Mouse (Mus musculus) B cell, adult 2 months (primary cell): ENCODE results near the gene Kansl1l.
"Not testable (repeated sequence)": the region's sequence is repeated elsewhere in the genome, so short reads cannot be mapped to it uniquely, and the experiment has no call there.

Experiments used
- DNase-seq, 2 experiments: peaks; one replicate each; pipeline ENCODE4 v3.0.0; 2022

Kansl1l gene

GRCm38 (mm10) chr1:66816837-66817452 is 417 bp downstream of the Kansl1l start:
- peak; percentile 92 for DNase-seq

DNA sequence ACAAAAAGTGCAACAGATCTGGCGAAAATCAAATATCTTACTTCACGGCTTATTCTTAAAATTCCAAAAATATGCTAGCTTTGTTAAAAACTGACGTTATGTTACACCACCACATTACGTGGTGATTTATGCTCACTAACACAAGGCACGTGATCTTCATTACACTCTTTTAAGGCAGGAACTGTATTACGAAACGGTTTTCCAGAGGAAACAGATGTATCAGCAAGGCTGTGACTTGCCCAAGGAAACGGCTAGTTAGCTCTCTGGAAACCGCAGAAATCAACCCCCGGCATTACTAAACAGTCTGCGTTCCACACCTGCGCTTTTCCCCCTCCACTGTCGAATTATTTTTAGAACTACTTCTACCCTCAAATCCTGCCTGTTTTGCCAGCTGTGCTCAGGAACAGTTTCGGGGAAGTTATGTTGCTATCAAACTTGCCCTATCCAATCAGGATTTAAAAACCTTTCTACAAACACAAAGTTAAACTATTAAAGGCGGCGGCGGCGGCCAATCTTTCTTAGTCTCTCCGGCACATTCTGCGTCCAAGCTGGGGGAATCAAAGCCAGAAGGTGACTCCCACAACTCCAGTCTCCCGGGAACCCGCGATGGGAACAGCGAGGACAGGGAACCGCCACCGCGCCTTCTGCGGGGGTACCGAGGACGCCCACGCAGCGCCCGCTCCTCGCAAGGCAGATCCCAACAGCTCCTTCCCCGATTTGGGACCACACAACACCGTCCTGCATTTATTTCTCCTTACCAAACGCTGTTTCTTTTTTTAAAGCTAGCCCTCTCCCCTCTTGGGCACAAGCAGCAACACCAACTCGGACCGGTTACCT is 1.2 kb downstream of the Kansl1l start:
- peak; percentile 54 for DNase-seq

DNA sequence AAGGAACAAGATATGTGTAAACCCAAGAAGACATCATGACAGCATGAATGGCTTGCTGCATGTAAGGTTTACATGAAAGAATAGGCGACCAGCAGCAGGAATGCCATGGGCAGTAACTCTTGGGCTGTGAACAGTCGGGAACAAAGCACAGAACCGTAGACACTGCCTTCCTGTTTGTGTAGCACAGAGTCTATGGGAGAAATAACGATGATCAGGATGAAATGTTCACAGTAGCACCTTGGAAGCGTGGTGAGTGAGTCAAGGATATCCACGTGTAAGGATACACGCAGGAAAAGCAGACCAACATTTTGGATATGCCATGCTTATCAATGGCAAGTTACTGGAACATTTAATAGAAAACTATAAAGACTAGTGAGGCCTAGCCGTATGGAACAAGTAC is 2.6 kb downstream of the Kansl1l start:
- peak; percentile 6 to 8 for DNase-seq

GRCm38 (mm10) chr1:66813191-66813590 is 4.2 kb downstream of the Kansl1l start:
- DNase-seq = no peak

DNA sequence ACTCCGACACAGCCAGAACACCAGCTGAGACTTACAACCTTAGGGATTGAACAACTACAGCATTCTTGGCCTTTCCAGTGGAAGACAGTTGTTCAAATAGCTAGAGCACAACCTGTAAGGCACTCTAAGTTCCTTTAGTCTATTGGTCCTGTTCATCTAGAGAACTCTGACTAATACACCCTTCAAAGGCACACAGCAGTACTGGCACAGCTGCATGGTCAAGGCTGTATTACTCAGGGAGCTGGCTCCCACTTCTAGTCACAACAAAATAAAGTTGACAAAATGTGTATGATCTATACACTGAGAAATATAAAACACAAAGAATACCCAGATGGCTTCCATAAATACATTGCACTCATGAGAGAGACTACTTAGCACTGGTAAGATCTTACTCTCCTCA is 10.5 kb downstream of the Kansl1l start:
- DNase-seq = no peak

DNA sequence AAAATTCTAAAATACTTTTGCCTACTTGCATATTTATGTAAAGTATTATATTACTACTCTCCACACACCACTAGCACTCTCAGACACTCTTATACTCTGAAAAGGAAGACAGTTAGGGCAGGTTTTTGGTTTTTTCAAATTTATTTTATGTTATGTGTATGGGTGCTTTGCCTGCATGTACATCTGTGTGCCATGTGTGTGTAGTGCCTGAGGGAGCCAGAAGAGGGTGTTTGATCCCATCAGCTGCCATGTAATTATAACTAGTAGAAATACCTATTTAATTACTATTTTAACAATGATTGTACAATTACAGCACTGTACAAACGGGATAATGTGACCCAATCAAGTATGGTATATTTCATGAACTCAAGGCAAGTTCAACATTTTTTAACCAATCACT is 12.0 kb downstream of the Kansl1l start:
- DNase-seq = peak; percentile 27 to 32

GRCm38 (mm10) chr1:66804710-66805109 is 12.7 kb downstream of the Kansl1l start:
- no peak for DNase-seq

DNA sequence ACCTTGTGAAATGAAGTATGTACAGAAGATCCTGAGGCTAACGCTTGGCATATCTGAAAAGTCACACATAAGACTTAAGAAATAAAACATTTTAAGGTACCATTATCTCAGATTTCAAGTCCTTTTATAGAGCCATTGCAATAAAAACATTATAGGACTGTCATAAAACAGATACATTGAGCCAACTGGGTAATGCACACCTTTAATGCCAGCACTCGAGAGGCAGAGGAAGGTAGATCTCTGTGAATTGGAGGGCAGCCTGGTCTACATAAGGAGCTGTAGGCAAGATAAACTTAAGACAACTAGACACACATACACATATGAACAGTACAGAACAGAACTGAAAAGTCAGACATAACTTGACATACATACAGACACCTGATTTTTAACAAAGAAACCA is 19.4 kb downstream of the Kansl1l start:
- DNase-seq = no peak

DNA sequence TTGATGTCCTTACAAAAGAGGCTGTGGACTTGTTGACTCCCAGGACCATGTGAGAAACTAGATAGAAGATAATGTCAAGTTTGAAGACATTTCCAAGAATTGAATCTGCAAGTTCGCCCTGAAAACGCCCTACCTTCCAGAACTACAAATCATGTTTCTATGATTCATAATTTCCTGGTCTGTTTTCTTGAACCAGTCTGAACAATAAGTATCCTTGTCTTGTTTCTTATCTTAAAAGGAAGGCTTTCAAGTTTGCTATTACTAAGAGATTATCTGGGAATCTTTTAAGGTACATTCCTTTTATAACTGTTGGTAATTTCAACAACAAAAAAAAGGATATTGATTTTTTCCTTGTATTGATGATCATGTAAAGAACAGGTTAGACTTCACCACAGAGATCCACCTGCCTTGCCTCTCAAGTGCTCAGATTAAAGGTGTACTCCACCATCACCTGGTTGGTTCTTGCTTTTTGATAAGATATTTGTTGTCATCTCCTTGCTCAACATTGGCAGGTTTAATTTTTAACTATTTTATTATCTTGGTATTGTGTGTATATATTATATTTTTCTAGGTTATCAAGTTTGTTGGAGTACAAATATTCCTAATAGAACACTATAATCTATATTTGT is 24.4 kb downstream of the Kansl1l start:
- DNase-seq = no peak

- DNase-seq = no peak
Observed at GRCm38 (mm10) chr1:66782296-66782695, 35.1 kb downstream of the Kansl1l start.

DNA sequence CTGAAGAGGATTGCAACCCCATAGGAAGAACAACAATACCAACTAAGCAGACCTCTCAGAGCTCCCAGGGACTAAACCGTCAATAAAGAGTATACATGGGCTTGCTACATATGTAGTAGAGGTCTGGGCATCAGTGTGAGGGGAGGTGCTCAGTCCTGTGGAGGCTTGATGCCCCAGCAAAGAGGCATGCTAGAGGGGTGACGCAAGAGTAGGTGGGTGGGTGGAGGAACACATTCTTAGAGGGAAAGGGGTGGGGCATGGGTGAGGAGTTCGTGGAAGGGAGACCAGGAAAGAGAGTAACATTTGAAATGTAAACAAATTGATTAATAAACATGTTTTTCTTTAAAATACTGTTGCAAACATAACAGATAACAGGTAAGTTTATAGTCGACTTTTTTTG is 36.3 kb downstream of the Kansl1l start:
- no peak for DNase-seq

GRCm38 (mm10) chr1:66778798-66779197 is 38.6 kb downstream of the Kansl1l start:
- no peak for DNase-seq

GRCm38 (mm10) chr1:66777878-66778277 is 39.5 kb downstream of the Kansl1l start:
- DNase-seq = no peak

- no peak for DNase-seq
Observed at GRCm38 (mm10) chr1:66768764-66769163, 48.6 kb downstream of the Kansl1l start.

GRCm38 (mm10) chr1:66730581-66730980 is 86.8 kb downstream of the Kansl1l start:
- DNase-seq = no peak

DNA sequence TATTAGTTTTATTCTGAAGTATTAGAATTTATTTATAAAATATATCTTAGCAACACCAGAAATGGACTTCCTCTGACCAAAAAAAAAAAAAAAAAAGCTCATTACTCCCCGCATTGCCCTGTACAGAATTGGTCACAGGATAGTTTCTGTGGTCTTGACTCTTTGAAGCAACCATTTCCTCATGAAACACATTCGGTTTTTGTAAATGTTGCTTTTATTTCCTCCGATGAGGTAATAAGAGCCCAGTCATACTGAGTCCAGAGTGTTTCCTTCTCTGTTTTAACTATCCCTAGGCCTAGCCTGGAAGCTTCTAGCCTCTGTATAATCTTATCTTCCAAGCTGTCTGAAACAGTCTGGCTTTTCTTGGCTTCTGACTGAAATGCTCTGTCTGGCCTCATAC is 104.5 kb downstream of the Kansl1l start:
- no peak for DNase-seq

- DNase-seq = no peak
Observed at GRCm38 (mm10) chr1:66704523-66704922, 112.8 kb downstream of the Kansl1l start.

- DNase-seq = no peak
Observed at GRCm38 (mm10) chr1:66702623-66703345, 114.6 kb downstream of the Kansl1l start.

DNA sequence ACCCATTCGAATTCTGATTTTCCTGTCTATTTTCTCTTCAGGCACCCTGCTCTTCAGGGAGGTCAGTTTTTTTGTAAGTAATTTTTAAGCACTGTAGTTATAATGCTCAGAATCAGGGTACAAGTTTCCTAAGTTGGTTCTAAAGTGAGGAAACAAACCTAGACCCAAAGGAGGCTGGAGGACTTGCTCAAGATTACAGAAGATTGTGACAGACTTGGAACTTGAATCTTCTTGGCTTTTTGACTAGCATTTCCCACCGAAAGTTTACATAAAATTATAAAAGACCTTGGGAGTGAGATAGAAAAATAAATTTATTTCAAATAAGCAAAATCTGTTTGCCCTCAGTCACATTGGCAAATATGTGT is 115.8 kb downstream of the Kansl1l start:
- DNase-seq = no peak

GRCm38 (mm10) chr1:66700693-66701575 is 116.4 kb downstream of the Kansl1l start, which contains the start of gene Rpe:
Gene Rpe, plus strand, starts transcription at chr1:66700831.
- DNase-seq = peak; percentile 96

- no peak for DNase-seq
Observed at GRCm38 (mm10) chr1:66700149-66700692, 117.1 kb downstream of the Kansl1l start.

DNA sequence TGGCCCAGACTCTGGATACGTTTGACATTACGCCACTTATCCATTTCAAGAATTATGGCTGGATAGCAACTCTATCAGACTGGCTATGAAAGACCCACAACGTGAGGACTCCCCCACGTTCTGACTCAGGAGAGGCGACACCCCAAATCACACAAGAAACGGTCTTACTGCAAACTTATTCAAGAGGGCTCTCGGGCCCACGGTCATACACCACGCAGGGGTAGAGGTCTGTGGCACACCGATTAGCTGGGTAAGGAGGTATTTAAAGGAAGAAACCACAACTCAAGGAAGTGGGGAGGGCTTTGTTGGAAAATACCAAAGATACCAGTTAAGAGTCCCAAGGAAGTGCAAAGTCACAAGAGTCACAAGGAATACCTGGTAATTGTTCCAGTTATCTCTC is 117.7 kb downstream of the Kansl1l start:
- DNase-seq = not testable (repeated sequence)
